Mouse (Mus musculus) WW6 (cell line): ENCODE measurements around the gene Bcl11b.

Experiments used
- DNase-seq: peaks from one replicate; pipeline ENCODE4 v3.0.0-alpha.2; 2013; ENCODE audit warnings: low read depth, low spot score

Bcl11b gene

DNA sequence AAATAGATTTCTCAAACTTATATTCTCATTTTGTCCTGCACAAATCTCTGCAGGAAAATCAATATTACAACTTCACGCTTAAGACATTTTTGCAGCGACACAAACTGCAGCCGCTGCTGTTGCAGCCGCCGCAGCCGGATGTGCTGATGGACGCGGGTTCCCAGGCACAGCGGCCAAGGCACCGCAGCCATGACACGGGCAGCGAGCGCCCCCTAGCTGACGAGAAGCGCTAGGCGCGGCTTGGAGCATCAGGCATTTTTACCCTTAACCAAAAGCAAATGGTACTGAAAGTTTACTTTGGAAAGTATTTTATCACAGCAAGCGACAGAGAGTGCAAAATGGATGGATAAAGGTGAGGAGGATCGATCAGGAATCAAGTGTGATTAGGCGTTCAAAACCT lies 4.7 kb downstream of the Bcl11b start:
- DNase-seq = no peak

DNA sequence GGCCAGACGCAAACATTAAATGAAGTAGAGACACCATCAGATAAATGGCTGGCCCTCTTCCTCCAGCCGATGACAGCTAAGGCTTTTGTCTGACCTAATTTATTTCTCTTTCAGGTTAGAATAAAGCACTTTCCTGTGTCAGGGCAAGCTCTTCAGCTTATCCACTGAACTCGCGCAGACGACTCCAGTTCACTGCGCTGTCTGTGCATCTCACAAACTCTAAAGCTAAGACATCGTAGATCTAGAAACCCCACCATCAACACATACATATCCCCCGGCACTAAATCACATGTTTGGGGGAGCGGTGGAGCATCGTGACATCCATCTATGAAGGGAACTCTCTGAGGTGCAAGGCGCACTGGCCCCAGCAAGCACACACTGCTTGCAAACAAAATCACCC lies 5.5 kb downstream of the Bcl11b start:
- DNase-seq = no peak

GRCm38 (mm10) chr12:107997241-107997640 lies 6.2 kb downstream of the Bcl11b start:
- no peak for DNase-seq

- DNase-seq = no peak
Measured at GRCm38 (mm10) chr12:107996773-107997172, 6.6 kb downstream of the Bcl11b start.

DNA sequence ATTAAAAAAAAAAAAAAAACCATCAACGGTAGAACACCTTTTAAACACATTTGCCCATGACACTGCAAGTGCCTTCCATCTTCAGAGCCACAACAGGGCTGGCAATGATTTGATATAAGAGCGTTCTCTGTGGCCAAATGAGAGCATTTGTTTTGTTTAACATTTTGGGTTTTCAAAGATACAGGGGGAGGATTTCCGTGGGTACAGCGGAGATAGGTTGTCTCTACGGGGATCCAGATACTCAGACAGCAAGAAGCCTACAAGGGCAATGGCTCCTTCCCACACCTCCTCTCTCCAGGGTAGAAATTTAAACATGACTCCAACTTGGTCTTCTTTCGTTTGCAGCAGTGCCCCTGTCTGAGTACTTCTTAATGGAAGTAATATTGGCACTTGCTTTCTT lies 7.2 kb downstream of the Bcl11b start:
- DNase-seq = no peak

- DNase-seq = no peak
Measured at GRCm38 (mm10) chr12:107994421-107994820, 9.0 kb downstream of the Bcl11b start.

DNA sequence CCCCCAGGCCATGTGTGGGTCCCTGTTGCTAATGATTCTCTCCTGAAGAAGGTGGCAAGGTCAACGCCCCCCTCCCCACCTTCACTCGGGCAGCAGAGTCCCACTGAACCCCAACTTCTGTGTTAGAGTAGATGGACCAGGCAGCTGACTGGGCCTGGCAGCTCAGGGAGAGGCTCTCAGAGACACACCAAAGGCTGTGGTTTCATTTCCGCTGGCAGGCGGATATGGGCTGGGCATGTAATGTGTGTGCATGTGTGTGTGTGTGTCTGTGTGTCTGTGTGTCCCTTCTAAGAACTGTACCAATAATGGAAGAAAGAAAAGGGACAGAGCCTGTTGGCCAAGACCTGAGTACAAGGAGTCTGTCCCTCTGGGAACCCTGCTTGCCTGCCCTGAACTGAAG lies 10.4 kb downstream of the Bcl11b start:
- DNase-seq = no peak

GRCm38 (mm10) chr12:107991191-107991590 lies 12.2 kb downstream of the Bcl11b start:
- no peak for DNase-seq

DNA sequence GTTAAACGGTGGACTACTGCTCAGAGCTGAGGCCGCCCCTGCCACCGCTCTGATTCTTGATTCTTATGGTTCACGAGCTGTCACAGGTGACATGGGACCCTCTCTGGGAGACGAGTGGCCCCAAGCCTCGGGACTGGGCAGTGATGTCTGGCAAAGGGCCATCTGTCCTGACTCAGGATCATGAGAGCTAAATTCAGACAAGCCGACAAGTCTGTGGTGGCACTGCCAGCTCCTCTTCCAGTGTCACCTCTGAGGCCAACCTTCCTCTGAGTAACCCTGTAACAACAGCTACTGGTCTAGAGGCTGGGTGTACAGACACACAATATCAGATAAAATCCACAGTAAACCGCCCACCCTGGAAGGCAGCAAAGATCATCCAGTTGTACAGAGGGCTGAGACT lies 20.2 kb downstream of the Bcl11b start:
- DNase-seq = no peak

GRCm38 (mm10) chr12:107982306-107982705 lies 21.1 kb downstream of the Bcl11b start:
- DNase-seq = no peak

- no peak for DNase-seq
Measured at GRCm38 (mm10) chr12:107981231-107981630, 22.2 kb downstream of the Bcl11b start.

GRCm38 (mm10) chr12:107980261-107980961 lies 23.0 kb downstream of the Bcl11b start:
- DNase-seq = no peak

- no peak for DNase-seq
Measured at GRCm38 (mm10) chr12:107979710-107980260, 23.6 kb downstream of the Bcl11b start.

DNA sequence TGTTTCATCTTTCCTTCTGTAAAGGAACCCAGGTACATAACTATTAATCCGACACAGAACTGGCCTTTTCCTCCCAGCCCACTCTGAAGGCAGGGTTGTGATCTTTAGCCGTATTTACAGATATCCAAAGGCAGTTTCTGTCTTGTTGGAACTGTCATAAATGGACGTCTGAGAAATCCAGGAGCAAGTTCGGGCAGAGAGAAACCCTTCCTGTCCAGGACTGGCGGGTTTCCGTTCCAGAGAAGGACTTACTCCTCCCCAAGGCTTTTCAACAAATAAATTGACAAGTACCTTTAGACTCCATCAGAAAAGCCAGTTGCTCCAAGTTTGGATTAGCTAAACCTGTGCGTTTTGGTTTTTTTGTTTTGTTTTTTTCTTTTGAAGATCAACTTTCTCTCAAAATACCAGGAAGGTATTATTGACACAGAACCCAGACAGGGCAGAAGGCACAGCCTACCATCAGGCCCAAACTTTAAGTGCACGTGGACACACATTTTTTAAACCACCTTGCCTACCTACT lies 24.6 kb downstream of the Bcl11b start:
- DNase-seq = no peak

- no peak for DNase-seq
Measured at GRCm38 (mm10) chr12:107978063-107978462, 25.3 kb downstream of the Bcl11b start.

DNA sequence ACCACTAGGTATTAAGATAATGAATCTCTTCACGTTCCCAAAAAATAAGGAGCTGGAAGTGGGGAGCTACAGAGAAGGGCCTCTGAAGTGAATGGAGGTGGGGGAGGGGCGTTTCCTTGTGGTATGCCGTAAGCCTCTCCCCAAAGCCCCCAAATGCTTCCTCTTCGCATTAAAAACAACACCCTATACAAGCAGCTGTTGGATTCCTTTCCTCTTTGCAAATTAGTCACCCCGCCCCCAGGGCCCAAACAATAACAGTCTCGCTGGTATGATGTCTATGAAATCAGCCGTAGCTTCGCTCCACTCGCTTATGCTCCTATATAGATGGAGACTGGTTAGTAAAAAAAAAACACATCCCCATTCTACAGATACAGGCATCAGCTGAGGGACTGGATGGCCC lies 25.9 kb downstream of the Bcl11b start:
- DNase-seq = no peak

- no peak for DNase-seq
Measured at GRCm38 (mm10) chr12:107977086-107977485, 26.3 kb downstream of the Bcl11b start.

GRCm38 (mm10) chr12:107976571-107977001 lies 26.8 kb downstream of the Bcl11b start:
- DNase-seq = no peak

GRCm38 (mm10) chr12:107975897-107976570 lies 27.4 kb downstream of the Bcl11b start:
- DNase-seq = no peak

- DNase-seq = no peak
Measured at GRCm38 (mm10) chr12:107975479-107975896, 27.9 kb downstream of the Bcl11b start.

- DNase-seq = no peak
Measured at GRCm38 (mm10) chr12:107974504-107974903, 28.9 kb downstream of the Bcl11b start.

DNA sequence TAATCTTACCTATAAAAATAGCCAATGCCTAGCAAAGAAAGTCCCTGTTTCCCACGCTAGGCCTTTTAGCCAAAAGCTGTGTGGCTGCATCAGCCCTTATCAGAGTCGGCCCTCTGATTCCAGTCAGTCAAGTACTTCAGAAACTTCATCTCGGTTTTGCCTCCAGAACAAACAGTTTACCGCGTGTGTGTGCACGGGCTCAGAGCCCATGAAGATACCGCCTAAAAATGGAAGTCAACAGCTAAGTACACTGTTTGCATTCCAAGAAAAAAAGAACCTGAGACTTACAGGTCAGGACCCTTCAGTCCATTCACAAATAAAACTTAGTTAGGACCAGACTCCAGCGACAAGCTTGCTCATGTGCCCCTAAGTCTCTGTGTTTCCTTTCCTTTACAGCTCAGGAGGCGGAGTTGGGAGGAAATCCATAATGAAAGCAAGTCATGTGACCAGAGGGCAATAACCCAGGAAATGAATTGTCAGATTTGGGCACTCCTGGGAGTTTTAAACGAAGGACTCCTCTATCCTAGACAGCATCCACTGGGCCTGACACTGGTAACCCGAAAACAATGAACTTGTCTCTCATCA lies 29.8 kb downstream of the Bcl11b start:
- DNase-seq = no peak
